Comparison of ENCODE assay signal across 24 mouse cellular contexts in the genomic region with DNA sequence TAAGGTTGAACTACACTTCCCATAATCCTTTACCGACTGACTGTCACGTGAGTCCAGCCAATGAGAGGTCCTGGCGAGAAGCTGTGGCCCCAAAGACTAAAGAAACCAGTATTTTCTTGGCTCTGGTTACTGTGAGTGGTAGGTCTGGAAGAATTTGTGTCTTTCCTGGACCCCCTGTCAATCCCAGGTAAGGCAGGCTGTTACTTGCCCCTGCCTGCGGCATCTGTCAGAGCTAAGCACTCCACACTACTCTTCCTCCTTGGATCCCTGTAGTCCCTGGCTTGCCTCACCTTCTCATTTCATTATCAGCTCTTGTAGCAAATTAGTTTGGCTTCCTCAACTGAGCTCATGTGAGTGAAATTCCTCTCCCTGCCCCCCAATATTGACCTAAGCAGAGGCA. TPM values are rescaled to one million over a fixed set of nuclear protein-coding genes. Genes with fewer than 3 reads are reported as not detected.
"Had no signal": no experiment of that assay in that cellular context is flagged by ENCODE, and none has a peak within 500 bp of the region (broad histone marks: within the 10 kb centered on the region; RNA-seq: fewer than 3 reads in every experiment).

No protein-coding gene starts in this region.

- H3K36me3 ChIP-seq: lung, embryonic 15.5 days; midbrain, embryonic 13.5 days; neural tube, embryonic 13.5 days; neural tube, embryonic 15.5 days had no signal

- H3K27me3 ChIP-seq: lung, embryonic 15.5 days; neural tube, embryonic 13.5 days; neural tube, embryonic 15.5 days had no signal

- H3K27ac ChIP-seq: lung, embryonic 15.5 days; macrophage; midbrain, embryonic 13.5 days; neural tube, embryonic 13.5 days; neural tube, embryonic 15.5 days had no signal

- H3K4me1 ChIP-seq: lung, embryonic 15.5 days; megakaryocyte, embryonic 14.5 days had no signal

- H3K4me2 ChIP-seq: lung, embryonic 15.5 days; midbrain, embryonic 11.5 days; midbrain, embryonic 13.5 days; neural tube, embryonic 13.5 days; neural tube, embryonic 15.5 days had no signal

- ATAC-seq: liver, postnatal 0 days; lung, postnatal 0 days; midbrain, embryonic 13.5 days; midbrain, embryonic 16.5 days had no signal

- H3K9ac ChIP-seq: liver, postnatal 0 days; lung, embryonic 15.5 days; midbrain, embryonic 13.5 days; neural tube, embryonic 13.5 days; neural tube, embryonic 15.5 days had no signal

- H3K4me3 ChIP-seq: lung, embryonic 15.5 days; megakaryocyte, embryonic 14.5 days; midbrain, embryonic 13.5 days; myocyte; neural tube, embryonic 13.5 days; neural tube, embryonic 15.5 days had no signal

- H3K9me3 ChIP-seq: lung, embryonic 15.5 days; megakaryocyte, embryonic 14.5 days; midbrain, embryonic 13.5 days; neural tube, embryonic 13.5 days; neural tube, embryonic 15.5 days had no signal

- DNase-seq: liver, postnatal 0 days; lung, adult 2 months; lung, postnatal 14 days; lung, postnatal 36 days; retina, postnatal 1 day; right cerebral cortex, adult 18-20 months; right cerebral cortex, postnatal 25 days; right cerebral cortex, postnatal 4 days; spleen, adult 18-20 months; thymus, adult 18-20 months; thymus, postnatal 14 days; thymus, postnatal 36 days had no signal

RNA-seq across cellular contexts. Expression of a gene that starts 30.5 kb away (rescaled TPM):
- total RNA-seq: megakaryocyte progenitor cell, adult 5-6 weeks had no signal
- polyA plus RNA-seq: liver, postnatal 0 days; macrophage; thymus, postnatal 0 days had no signal
